Mouse (Mus musculus) limb, embryonic 10.5 days (tissue): ENCODE results near the gene Olfr1499. TPM values are rescaled to one million over a fixed set of nuclear protein-coding genes. Genes with fewer than 3 reads are reported as not detected.
"Not testable (repeated sequence)": the region's sequence is repeated elsewhere in the genome, so short reads cannot be mapped to it uniquely, and the experiment has no call there.

Experiments
- DNase-seq: peaks from one replicate; pipeline ENCODE4 v3.0.0-alpha.2; 2017; ENCODE audit warnings: low spot score
- H3K27ac ChIP-seq: fragments of 300-500 bp; sonication (generic); 2 replicates; pipeline ENCODE4 v1.5.1; 2016; ENCODE audit warnings: mild to moderate bottlenecking
- H3K27me3 ChIP-seq: fragments of 300-500 bp; sonication (generic); 2 replicates; pipeline ENCODE4 v1.6.1; 2016; ENCODE audit warnings: low read depth, mild to moderate bottlenecking; ENCODE audit not compliant: poor library complexity, severe bottlenecking
- H3K36me3 ChIP-seq: fragments of 300-500 bp; sonication (generic); 2 replicates; pipeline ENCODE4 v1.6.1; 2016; ENCODE audit warnings: mild to moderate bottlenecking, moderate library complexity
- H3K4me1 ChIP-seq: fragments of 300-500 bp; sonication (generic); 2 replicates; pipeline ENCODE4 v1.6.1; 2016
- H3K4me3 ChIP-seq: fragments of 300-500 bp; sonication (generic); 2 replicates; pipeline ENCODE4 v1.5.1; 2016; ENCODE audit warnings: mild to moderate bottlenecking, moderate library complexity
- H3K9me3 ChIP-seq: fragments of 300-500 bp; sonication (generic); replicated peaks from 2 replicates; pipeline ENCODE4 v1.6.1; 2016; ENCODE audit warnings: mild to moderate bottlenecking
- WGBS: fragments of 180-500 bp; shearing (Covaris S2); methylation state at CpG from one replicate; pipeline ENCODE4 v1.1.7; 2016; 5-methylcytosine and 5-hydroxymethylcytosine counted together
- polyA plus RNA-seq: library from polyadenylated mRNA; unstranded; fragments of >200 nt; fragmentation: Nextera tagmentation; extraction: Ambion mirVana; gene quantifications from 2 replicates; pipeline ENCODE4 v1.2.1, GENCODE M21; 2016

Gene Olfr1499
- polyA plus RNA-seq: not detected in 2 replicates

- Histone ChIP-seq H3K27ac (no peak within 1 kb of the TSS), H3K9me3 (no peaks in the 10 kb centered on the region)
- DNase-seq: no peak
Measured at GRCm38 (mm10) chr19:13819347-13819746, at the start of gene Olfr1499. Gene Olfr1499, minus strand, starts transcription at chr19:13819447.

GRCm38 (mm10) chr19:13861495-13861894 is 42.2 kb upstream of the Olfr1499 start, which contains the start of gene Olfr1502:
Gene Olfr1502, plus strand, starts transcription at chr19:13861795.
- H3K4me3 ChIP-seq: no peak within 1 kb of the TSS
- 90% methylated on average over 1 of the region's 1 CpGs for WGBS
- no peak within 1 kb of the TSS for H3K27ac ChIP-seq
- DNase-seq: no peak
- no peaks in the 10 kb centered on the region for H3K4me1 ChIP-seq
- H3K27me3 ChIP-seq: no peaks in the 10 kb centered on the region
- H3K36me3 ChIP-seq: no peaks in the 10 kb centered on the region
- H3K9me3 ChIP-seq: no peaks in the 10 kb centered on the region

More at GRCm38 (mm10) chr19:13819347-13819746, at the start of gene Olfr1499:
- H3K27me3 ChIP-seq: no peaks in the 10 kb centered on the region
- H3K36me3 ChIP-seq: no peaks in the 10 kb centered on the region
- H3K4me1 ChIP-seq: no peaks in the 10 kb centered on the region
- H3K4me3 ChIP-seq: no peak within 1 kb of the TSS

GRCm38 (mm10) chr19:13850592-13850991 is 31.3 kb upstream of the Olfr1499 start, which contains the start of gene Olfr1501:
Gene Olfr1501, minus strand, starts transcription at chr19:13850692.
- not testable (repeated sequence) for H3K27me3 ChIP-seq

GRCm38 (mm10) chr19:13830388-13830787 is 11.1 kb upstream of the Olfr1499 start, which contains the start of gene Olfr1500:
Gene Olfr1500, minus strand, starts transcription at chr19:13830488.
- DNase-seq: no peak
- no peak within 1 kb of the TSS for H3K4me3 ChIP-seq

More at GRCm38 (mm10) chr19:13850592-13850991, 31.3 kb upstream of the Olfr1499 start, which contains the start of gene Olfr1501:
- not testable (repeated sequence) for H3K9me3 ChIP-seq, H3K36me3 ChIP-seq, DNase-seq, H3K4me3 ChIP-seq, H3K4me1 ChIP-seq, H3K27ac ChIP-seq

GRCm38 (mm10) chr19:13828447-13828846 is 9.2 kb upstream of the Olfr1499 start:
- no peaks in the 10 kb centered on the region for H3K4me1 ChIP-seq
- WGBS: 86% methylated on average over 3 of the region's 3 CpGs
- H3K36me3 ChIP-seq: no peaks in the 10 kb centered on the region
- H3K9me3 ChIP-seq: no peaks in the 10 kb centered on the region
- no peaks in the 10 kb centered on the region for H3K27me3 ChIP-seq
- no peak overlapping the region for H3K27ac ChIP-seq
- no peak overlapping the region for H3K4me3 ChIP-seq
- no peak for DNase-seq

More at GRCm38 (mm10) chr19:13830388-13830787, 11.1 kb upstream of the Olfr1499 start, which contains the start of gene Olfr1500:
- Histone ChIP-seq H3K27me3 (no peaks in the 10 kb centered on the region), H3K9me3 (no peaks in the 10 kb centered on the region), H3K4me1 (no peaks in the 10 kb centered on the region), H3K36me3 (no peaks in the 10 kb centered on the region), H3K27ac (no peak within 1 kb of the TSS)

- no peak for DNase-seq
- H3K9me3 ChIP-seq: no peaks in the 10 kb centered on the region
- H3K27me3 ChIP-seq: no peaks in the 10 kb centered on the region
- H3K36me3 ChIP-seq: no peaks in the 10 kb centered on the region
- no peaks in the 10 kb centered on the region for H3K4me1 ChIP-seq
- WGBS: 72% methylated on average over 5 of the region's 5 CpGs
- H3K27ac ChIP-seq: no peak overlapping the region
- no peak overlapping the region for H3K4me3 ChIP-seq
Measured at GRCm38 (mm10) chr19:13820847-13821246, 1.6 kb upstream of the Olfr1499 start.

- Histone ChIP-seq H3K27ac (no peak overlapping the region), H3K27me3 (no peaks in the 10 kb centered on the region), H3K9me3 (no peaks in the 10 kb centered on the region), H3K36me3 (no peaks in the 10 kb centered on the region), H3K4me3 (no peak overlapping the region), H3K4me1 (no peaks in the 10 kb centered on the region)
- DNase-seq: no peak
- 43% methylated on average over 5 of the region's 5 CpGs for WGBS
Measured at GRCm38 (mm10) chr19:13818827-13819226, 420 bp downstream of the Olfr1499 start.

GRCm38 (mm10) chr19:13812823-13813222 is 6.4 kb downstream of the Olfr1499 start:
- Histone ChIP-seq H3K36me3 (no peaks in the 10 kb centered on the region), H3K4me3 (no peak overlapping the region), H3K9me3 (no peaks in the 10 kb centered on the region), H3K4me1 (no peaks in the 10 kb centered on the region), H3K27me3 (no peaks in the 10 kb centered on the region), H3K27ac (no peak overlapping the region)
- 64% methylated on average over 2 of the region's 2 CpGs for WGBS
- no peak for DNase-seq

GRCm38 (mm10) chr19:13805486-13805885 is 13.8 kb downstream of the Olfr1499 start:
- H3K9me3 ChIP-seq, H3K27me3 ChIP-seq, DNase-seq, H3K36me3 ChIP-seq, H3K4me3 ChIP-seq, H3K27ac ChIP-seq, H3K4me1 ChIP-seq: not testable (repeated sequence)
- WGBS: 67% methylated on average over 1 of the region's 1 CpGs

- Histone ChIP-seq H3K4me3 (no peak within 1 kb of the TSS), H3K4me1 (no peaks in the 10 kb centered on the region), H3K27ac (no peak within 1 kb of the TSS), H3K27me3 (no peaks in the 10 kb centered on the region), H3K36me3 (no peaks in the 10 kb centered on the region), H3K9me3 (no peaks in the 10 kb centered on the region)
- no peak for DNase-seq
Measured at GRCm38 (mm10) chr19:13798102-13798501, 21.1 kb downstream of the Olfr1499 start, which contains the start of gene Olfr1497. Gene Olfr1497, minus strand, starts transcription at chr19:13798202.

- H3K27me3 ChIP-seq: no peaks in the 10 kb centered on the region
- WGBS: 91% methylated on average over 1 of the region's 1 CpGs
- no peaks in the 10 kb centered on the region for H3K36me3 ChIP-seq
- no peak within 1 kb of the TSS for H3K4me3 ChIP-seq
- no peak for DNase-seq
- no peaks in the 10 kb centered on the region for H3K9me3 ChIP-seq
- H3K27ac ChIP-seq: no peak within 1 kb of the TSS
- no peaks in the 10 kb centered on the region for H3K4me1 ChIP-seq
Measured at GRCm38 (mm10) chr19:13777578-13777977, 41.7 kb downstream of the Olfr1499 start, which contains the start of gene Olfr1496. Gene Olfr1496, plus strand, starts transcription at chr19:13777878.

GRCm38 (mm10) chr19:13768565-13769276 is 50.5 kb downstream of the Olfr1499 start:
- no peak overlapping the region for H3K4me3 ChIP-seq
- H3K36me3 ChIP-seq: no peaks in the 10 kb centered on the region
- WGBS: 92% methylated on average over 9 of the region's 9 CpGs
- H3K4me1 ChIP-seq: no peaks in the 10 kb centered on the region
- H3K27me3 ChIP-seq: no peaks in the 10 kb centered on the region
- H3K9me3 ChIP-seq: no peaks in the 10 kb centered on the region
- no peak overlapping the region for H3K27ac ChIP-seq
- no peak for DNase-seq

- Histone ChIP-seq H3K9me3 (no peaks in the 10 kb centered on the region), H3K27ac (no peak within 1 kb of the TSS), H3K36me3 (no peaks in the 10 kb centered on the region), H3K4me3 (no peak within 1 kb of the TSS), H3K27me3 (no peaks in the 10 kb centered on the region), H3K4me1 (no peaks in the 10 kb centered on the region)
- no peak for DNase-seq
- WGBS: 82% methylated on average over 3 of the region's 3 CpGs
Measured at GRCm38 (mm10) chr19:13764306-13764705, 54.9 kb downstream of the Olfr1499 start, which contains the start of gene Olfr1495. Gene Olfr1495, plus strand, starts transcription at chr19:13764606.
